Mouse (Mus musculus) small intestine, adult 2 months (tissue): ENCODE measurements around the gene Cdh23.

ENCODE experiments used
- CTCF ChIP-seq: fragments of 200-500 bp; IDR thresholded peaks from 2 replicates; pipeline ENCODE4 v1.5.1; 2012; ENCODE audit warnings: low read depth, mild to moderate bottlenecking, control low read depth, inconsistent platforms, low read length, moderate library complexity, mixed read lengths; ENCODE audit not compliant: insufficient replicate concordance, insufficient read length; ENCODE audit errors: extremely low read depth
- POLR2A ChIP-seq: fragments of 200-500 bp; IDR thresholded peaks from 2 replicates; pipeline ENCODE4 v1.6.1; 2012; ENCODE audit warnings: low read depth, mild to moderate bottlenecking, control low read depth, inconsistent platforms, low read length, moderate library complexity

GRCm38 (mm10) chr10:60481381-60481780, 214.9 kb downstream of the Cdh23 start:
- no peak for TF ChIP-seq CTCF
- TF ChIP-seq POLR2A: no peak
